Mouse (Mus musculus) intestine, embryonic 14.5 days (tissue): ENCODE measurements around the gene Nr5a2. TPM values are rescaled to one million over a fixed set of nuclear protein-coding genes. Genes with fewer than 3 reads are reported as not detected.

Experiments
- ATAC-seq: fragments of 200-750 bp; cut with Nextera tagmentation; replicated peaks from 2 replicates; pipeline ENCODE4 v1.8.0; 2017; ENCODE audit warnings: low read depth, moderate number of reproducible peaks, moderate TSS enrichment, moderate library complexity; ENCODE audit not compliant: low FRiP score, low TSS enrichment
- DNase-seq: peaks from one replicate; pipeline ENCODE4 v3.0.0-alpha.2; 2018; ENCODE audit warnings: low spot score
- H3K27ac ChIP-seq: fragments of 300-500 bp; sonication (generic); 2 replicates; pipeline ENCODE4 v1.5.1; 2014; ENCODE audit warnings: low read depth, mild to moderate bottlenecking, control low read depth
- H3K27me3 ChIP-seq: fragments of 300-500 bp; sonication (generic); replicated peaks from 2 replicates; pipeline ENCODE4 v1.6.1; 2014; ENCODE audit warnings: low read length, control low read depth; ENCODE audit not compliant: control insufficient read depth, insufficient read depth
- H3K36me3 ChIP-seq: fragments of 300-500 bp; sonication (generic); 2 replicates; pipeline ENCODE4 v1.6.1; 2014; ENCODE audit warnings: low read length, control low read depth; ENCODE audit not compliant: control insufficient read depth, insufficient read depth
- H3K4me1 ChIP-seq: fragments of 300-500 bp; sonication (generic); replicated peaks from 2 replicates; pipeline ENCODE4 v1.6.1; 2014; ENCODE audit warnings: low read length, control low read depth, mixed read lengths; ENCODE audit not compliant: control insufficient read depth, insufficient read depth
- H3K4me2 ChIP-seq: fragments of 300-500 bp; sonication (generic); 2 replicates; pipeline ENCODE4 v1.6.1; 2014; ENCODE audit warnings: low read length
- H3K4me3 ChIP-seq: fragments of 300-500 bp; sonication (generic); 2 replicates; pipeline ENCODE4 v1.5.1; 2014; ENCODE audit warnings: low read depth, low read length, control low read depth, mixed read lengths
- H3K9ac ChIP-seq: fragments of 300-500 bp; sonication (generic); 2 replicates; pipeline ENCODE4 v1.6.1; 2014; ENCODE audit warnings: mild to moderate bottlenecking, low read length
- H3K9me3 ChIP-seq: fragments of 300-500 bp; sonication (generic); 2 replicates; pipeline ENCODE4 v1.6.1; 2016; ENCODE audit warnings: low read length, control low read depth; ENCODE audit not compliant: control insufficient read depth
- WGBS: fragments of 180-500 bp; shearing (Covaris S2); extraction: QIAGEN DNeasy Blood & Tissue Kit; methylation state at CpG from one replicate; pipeline ENCODE4 v1.1.7; 2014; 5-methylcytosine and 5-hydroxymethylcytosine counted together
- polyA plus RNA-seq: library from polyadenylated mRNA; unstranded; fragments of >200 nt; fragmentation: Nextera tagmentation; extraction: Ambion mirVana; gene quantifications from 2 replicates; pipeline ENCODE4 v1.2.1, GENCODE M21; 2014

The Nr5a2 gene
- polyA plus RNA-seq, 1 experiment from 2014 or later, result 10.0 TPM

DNA sequence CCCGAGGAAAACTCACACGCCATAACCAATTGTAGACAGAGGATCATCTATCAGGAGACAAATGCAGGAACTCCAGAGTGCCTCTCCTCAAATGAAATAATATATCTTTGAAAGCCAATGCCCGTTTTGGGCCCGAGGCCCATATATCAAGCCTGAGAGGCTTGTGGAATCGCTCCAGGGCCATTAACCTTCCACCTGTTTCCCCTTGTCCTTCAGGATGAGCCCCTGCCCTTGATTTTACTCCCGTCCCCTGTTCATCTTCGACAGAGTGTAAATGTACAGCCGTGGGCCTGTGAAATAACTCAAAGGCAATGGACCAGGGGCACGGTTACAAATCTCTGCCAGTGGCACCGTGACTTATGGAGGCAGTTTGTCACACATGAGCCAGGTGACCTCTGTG is 48.3 kb downstream of the Nr5a2 start:
- ATAC-seq, result no peak
- Histone ChIP-seq H3K4me1 (peaks cover 2% of the 10 kb centered on the region; the same call in 1 of the 2 replicates), H3K27ac (no peak overlapping the region), H3K9me3 (no peaks in the 10 kb centered on the region), H3K4me3 (no peak overlapping the region), H3K36me3 (no peaks in the 10 kb centered on the region), H3K9ac (no peak overlapping the region), H3K4me2 (no peak overlapping the region), H3K27me3 (no peaks in the 10 kb centered on the region)
- 50% methylated on average over 10 of the region's 10 CpGs for WGBS
- DNase-seq, result no peak

DNA sequence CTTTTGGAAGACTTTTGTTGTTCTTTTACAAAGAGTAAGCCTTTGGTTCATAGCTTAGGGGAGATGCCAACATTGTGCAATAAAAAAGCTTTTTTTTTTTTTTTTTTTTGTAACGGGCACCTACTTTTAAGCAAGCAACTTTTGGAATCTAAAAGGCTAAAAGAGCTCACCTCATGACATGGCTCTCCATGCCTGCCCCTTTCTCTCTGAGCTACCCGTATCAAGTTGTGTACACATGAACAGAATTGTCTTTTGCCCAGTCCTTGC is 48.7 kb downstream of the Nr5a2 start:
- Histone ChIP-seq H3K36me3 (no peaks in the 10 kb centered on the region), H3K27me3 (no peaks in the 10 kb centered on the region), H3K4me1 (peaks cover 2% of the 10 kb centered on the region; the same call in 1 of the 2 replicates), H3K9ac (no peak overlapping the region), H3K27ac (no peak overlapping the region), H3K4me3 (no peak overlapping the region), H3K9me3 (no peaks in the 10 kb centered on the region), H3K4me2 (no peak overlapping the region)
- DNase-seq, result no peak
- 73% methylated on average over 2 of the region's 2 CpGs for WGBS
- peak; percentile 8; the same call in 1 of the 2 replicates for ATAC-seq

DNA sequence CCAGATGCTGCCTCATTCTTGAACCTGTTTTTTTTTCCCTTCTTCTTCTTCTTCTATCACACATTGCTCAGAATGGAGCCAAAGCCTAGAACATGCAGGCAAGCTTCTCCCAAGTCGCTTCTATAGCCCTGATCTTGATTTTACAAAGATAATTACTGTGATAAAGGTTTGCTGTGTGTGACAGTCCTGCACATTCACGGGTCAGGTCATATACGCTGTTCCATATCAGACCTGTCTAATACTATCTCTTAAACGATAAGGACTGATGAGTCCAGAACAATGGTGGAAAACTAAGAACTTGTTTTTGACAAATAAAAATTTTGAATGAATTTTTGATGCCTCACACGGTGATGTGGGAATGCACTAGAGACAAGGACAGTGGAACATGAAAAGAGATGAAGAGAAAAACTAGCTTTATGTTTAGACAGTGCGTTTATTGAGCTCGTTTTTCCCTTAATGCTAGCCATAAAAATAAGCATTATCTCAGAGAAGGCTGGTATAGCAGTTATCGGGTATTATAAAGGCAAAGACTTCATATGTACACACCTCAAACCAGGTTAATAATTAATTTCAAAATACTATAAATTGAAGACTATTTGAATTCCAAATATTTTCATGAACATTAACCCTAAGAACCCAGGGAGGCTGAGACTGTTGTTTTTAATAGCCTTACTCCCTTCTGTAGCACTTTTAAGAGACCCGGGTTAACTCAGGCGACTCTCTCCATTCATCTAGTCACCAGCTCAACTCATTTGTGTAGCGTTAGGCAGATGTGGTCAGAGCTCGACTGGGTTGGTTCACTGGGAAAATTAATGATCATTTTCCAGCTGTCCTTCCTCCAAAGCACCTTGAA is 49.3 kb downstream of the Nr5a2 start:
- 0 out of 2 replicates have a peak overlapping the region, but pooled peaks have one; percentile 18 for H3K4me2 ChIP-seq
- H3K36me3 ChIP-seq, result no peaks in the 10 kb centered on the region
- ATAC-seq (peak; percentile 74), DNase-seq (no peak)
- no peak overlapping the region for H3K4me3 ChIP-seq
- H3K27me3 ChIP-seq, result no peaks in the 10 kb centered on the region
- peaks cover 2% of the 10 kb centered on the region; the same call in 1 of the 2 replicates for H3K4me1 ChIP-seq
- H3K9ac ChIP-seq, result no peak overlapping the region
- WGBS, result 60% methylated on average over 12 of the region's 12 CpGs
- no peaks in the 10 kb centered on the region for H3K9me3 ChIP-seq
- H3K27ac ChIP-seq, result no peak overlapping the region

DNA sequence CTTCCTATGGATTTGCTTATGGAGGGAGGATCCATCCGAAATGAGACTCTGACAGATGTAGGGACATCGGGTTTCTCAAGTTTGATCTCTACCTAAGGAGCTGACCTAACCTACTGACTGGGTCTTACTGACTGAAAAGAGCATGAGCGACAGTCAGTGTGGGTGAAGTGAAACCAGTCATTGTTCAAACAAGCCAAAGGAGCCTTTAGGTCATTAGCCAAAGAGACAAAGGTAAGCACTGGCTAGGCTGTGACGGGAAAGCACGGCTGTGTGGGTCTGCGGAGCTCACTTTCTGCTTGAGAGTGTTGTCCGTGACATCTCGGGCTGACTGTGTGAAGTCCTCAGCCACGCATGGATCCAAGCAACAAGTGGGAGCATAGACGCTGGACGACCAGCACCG is 50.1 kb downstream of the Nr5a2 start:
- Histone ChIP-seq H3K27me3 (no peaks in the 10 kb centered on the region), H3K27ac (no peak overlapping the region), H3K36me3 (no peaks in the 10 kb centered on the region), H3K9ac (no peak overlapping the region), H3K4me2 (0 out of 2 replicates have a peak overlapping the region, but pooled peaks have one; percentile 18), H3K4me3 (no peak overlapping the region), H3K9me3 (no peaks in the 10 kb centered on the region), H3K4me1 (peaks cover 2% of the 10 kb centered on the region; the same call in 1 of the 2 replicates)
- 68% methylated on average over 12 of the region's 12 CpGs for whole genome bisulfite sequencing
- peak; percentile 40; the same call in 1 of the 2 replicates for ATAC-seq
- peak; percentile 70 for DNase-seq

DNA sequence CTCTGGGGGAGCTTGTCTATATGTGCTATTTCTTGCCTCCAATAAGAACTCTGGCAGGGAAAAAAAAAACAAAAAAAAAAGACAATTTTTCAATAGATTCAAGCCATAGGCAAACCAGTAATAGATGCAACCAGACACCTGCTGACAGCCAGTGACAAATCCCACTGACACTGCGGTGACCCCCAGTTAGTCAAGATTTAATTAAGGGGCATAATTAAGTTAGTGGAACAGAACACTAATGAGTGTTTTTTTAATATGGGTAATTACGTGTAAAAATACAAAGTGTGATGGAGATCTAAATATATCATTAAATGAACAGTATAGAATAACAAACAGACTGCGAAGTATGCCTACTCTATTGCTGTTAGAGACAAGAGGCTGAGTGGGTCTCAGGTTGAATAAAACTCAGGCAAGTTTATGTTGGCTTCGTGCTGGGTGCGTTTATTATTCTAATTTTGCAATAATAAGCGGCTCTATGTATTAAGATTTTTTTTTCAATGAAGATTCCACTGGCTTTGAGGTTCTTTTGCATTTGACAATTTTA is 50.7 kb downstream of the Nr5a2 start:
- Histone ChIP-seq H3K4me1 (peaks cover 2% of the 10 kb centered on the region; the same call in 1 of the 2 replicates), H3K9me3 (no peaks in the 10 kb centered on the region)
- WGBS, result 87% methylated on average over 6 of the region's 6 CpGs

DNA sequence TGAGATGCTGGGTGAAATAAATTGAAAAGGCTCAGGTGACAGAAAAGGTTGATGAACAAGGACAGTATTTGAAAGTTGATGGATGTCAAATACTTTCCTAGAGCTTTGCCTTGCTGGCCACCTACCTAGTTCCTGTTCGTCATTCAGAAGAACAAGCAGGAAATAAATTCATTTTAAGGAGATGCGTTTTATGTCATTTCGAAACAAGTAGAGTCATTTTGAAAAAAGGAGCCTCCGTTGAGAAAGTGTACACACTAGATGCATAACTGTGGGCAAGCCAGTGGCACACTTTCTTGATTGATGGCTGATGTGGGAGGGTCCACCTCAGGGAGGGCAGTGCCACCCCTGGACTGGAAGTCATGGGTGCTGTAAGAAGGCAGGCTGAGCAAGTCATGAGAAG is 62.1 kb downstream of the Nr5a2 start:
- H3K27ac ChIP-seq, result no peak overlapping the region
- H3K4me2 ChIP-seq, result no peak overlapping the region
- H3K4me3 ChIP-seq, result no peak overlapping the region
- H3K36me3 ChIP-seq, result no peaks in the 10 kb centered on the region
- H3K9ac ChIP-seq, result no peak overlapping the region
- 89% methylated on average over 4 of the region's 4 CpGs for WGBS
- ATAC-seq (no peak), DNase-seq (no peak)
- H3K4me1 ChIP-seq, result peaks cover 5% of the 10 kb centered on the region; the same call in 1 of the 2 replicates
- no peaks in the 10 kb centered on the region for H3K27me3 ChIP-seq
- H3K9me3 ChIP-seq, result 0 out of 2 replicates have a peak, but pooled peaks cover 3% of the 10 kb centered on the region

More for the DNA sequence above, 50.7 kb downstream of the Nr5a2 start:
- DNase-seq, result no peak
- H3K27me3 ChIP-seq, result no peaks in the 10 kb centered on the region
- H3K27ac ChIP-seq, result no peak overlapping the region
- H3K4me2 ChIP-seq, result no peak overlapping the region
- H3K9ac ChIP-seq, result no peak overlapping the region
- ATAC-seq, result no peak
- no peaks in the 10 kb centered on the region for H3K36me3 ChIP-seq
- H3K4me3 ChIP-seq, result no peak overlapping the region

DNA sequence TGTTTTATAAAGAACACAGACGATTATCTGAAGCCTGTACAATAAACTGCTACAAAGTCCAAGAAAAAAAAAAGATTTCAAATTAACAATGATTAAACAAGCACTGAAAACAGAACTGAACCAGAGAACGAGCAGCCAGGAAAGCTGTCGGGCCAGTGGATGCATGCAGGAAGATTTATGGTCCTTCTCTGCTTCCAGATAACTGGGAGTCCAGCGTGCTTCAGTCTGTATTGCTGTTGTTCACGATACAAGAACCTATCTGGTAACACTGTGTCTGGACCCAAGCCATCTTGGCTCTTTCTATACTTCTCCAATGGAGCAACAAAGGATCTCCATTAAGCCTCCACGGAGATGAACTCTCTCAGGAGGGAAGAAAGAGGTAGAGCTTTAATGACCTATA is 63.9 kb downstream of the Nr5a2 start:
- Histone ChIP-seq H3K9ac (no peak overlapping the region), H3K27me3 (no peaks in the 10 kb centered on the region), H3K27ac (peak overlapping the region; percentile 18; the same call in 1 of the 2 replicates), H3K36me3 (no peaks in the 10 kb centered on the region), H3K4me2 (no peak overlapping the region), H3K4me3 (no peak overlapping the region), H3K9me3 (0 out of 2 replicates have a peak, but pooled peaks cover 3% of the 10 kb centered on the region), H3K4me1 (peaks cover 5% of the 10 kb centered on the region; the same call in 1 of the 2 replicates)
- 22% methylated on average over 6 of the region's 6 CpGs for WGBS
- DNase-seq (no peak), ATAC-seq (no peak)

DNA sequence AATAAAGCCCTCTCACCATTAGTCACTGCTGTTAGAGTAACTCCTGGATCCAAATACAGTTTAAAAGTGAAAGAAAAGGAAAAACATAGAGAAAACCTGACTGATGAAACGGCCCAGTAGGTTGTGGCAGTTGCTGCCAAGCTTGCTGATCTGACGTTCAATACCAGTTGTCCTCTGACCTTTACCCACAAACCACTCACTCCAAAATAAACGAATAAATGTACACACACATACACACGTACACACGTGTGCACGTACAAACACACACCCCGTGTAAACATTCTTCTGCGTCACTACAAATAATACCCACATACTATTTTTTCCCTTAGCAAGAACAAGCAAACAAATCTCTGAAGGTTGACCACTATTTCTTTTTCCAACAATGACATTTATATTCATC is 64.4 kb downstream of the Nr5a2 start:
- ATAC-seq, result no peak
- Histone ChIP-seq H3K4me2 (no peak overlapping the region), H3K9ac (no peak overlapping the region), H3K27me3 (no peaks in the 10 kb centered on the region), H3K9me3 (no peaks in the 10 kb centered on the region), H3K27ac (no peak overlapping the region), H3K4me1 (peaks cover 5% of the 10 kb centered on the region; the same call in 1 of the 2 replicates), H3K36me3 (no peaks in the 10 kb centered on the region), H3K4me3 (no peak overlapping the region)
- 63% methylated on average over 8 of the region's 8 CpGs for WGBS
- no peak for DNase-seq
